ENCODE assay signal across 24 mouse cellular contexts in genomic region chr1:77932226-77932625, GRCm38 (mm10).
"Had no signal": no experiment of that assay in that cellular context is flagged by ENCODE, and none has a peak within 500 bp of the region (broad histone marks: within the 10 kb centered on the region; RNA-seq: fewer than 3 reads in every experiment).

No protein-coding gene starts in this region.

- H3K36me3 ChIP-seq: intestine, embryonic 15.5 days; kidney, embryonic 15.5 days; limb, embryonic 13.5 days; liver, embryonic 12.5 days; liver, embryonic 15.5 days; midbrain, embryonic 12.5 days; midbrain, embryonic 15.5 days; neural tube, embryonic 13.5 days; stomach, embryonic 15.5 days had no signal

- H3K4me1 ChIP-seq: intestine, embryonic 15.5 days; liver, embryonic 12.5 days; liver, embryonic 15.5 days; midbrain, embryonic 12.5 days; midbrain, embryonic 15.5 days; stomach, embryonic 15.5 days had no signal

- DNase-seq: kidney, adult 11 months; kidney, adult 8-10 months; kidney, postnatal 10 days; kidney, postnatal 36 days; layer of hippocampus, postnatal 36 days; liver; retina, postnatal 1 day; right cerebral cortex, postnatal 25 days; spleen, adult 18-20 months; thymus, adult 18-20 months; thymus, postnatal 14 days; thymus, postnatal 4 days had no signal

- ATAC-seq: intestine, embryonic 15.5 days; liver, embryonic 12.5 days; midbrain, embryonic 15.5 days had no signal

- H3K4me3 ChIP-seq: intestine, embryonic 15.5 days; kidney, embryonic 15.5 days; left cerebral cortex, adult 2 months; limb, embryonic 13.5 days; liver, embryonic 12.5 days; liver, embryonic 15.5 days; midbrain, embryonic 12.5 days; midbrain, embryonic 15.5 days; myocyte; neural tube, embryonic 13.5 days; stomach, embryonic 15.5 days had no signal

- H3K27ac ChIP-seq: intestine, embryonic 15.5 days; kidney, embryonic 15.5 days; left cerebral cortex, adult 2 months; limb, embryonic 13.5 days; liver, embryonic 12.5 days; liver, embryonic 15.5 days; macrophage; midbrain, embryonic 12.5 days; midbrain, embryonic 15.5 days; neural tube, embryonic 13.5 days; stomach, embryonic 15.5 days had no signal

- H3K9ac ChIP-seq: intestine, embryonic 15.5 days; kidney, embryonic 15.5 days; limb, embryonic 13.5 days; liver, embryonic 12.5 days; liver, embryonic 15.5 days; midbrain, embryonic 12.5 days; midbrain, embryonic 15.5 days; neural tube, embryonic 13.5 days; stomach, embryonic 15.5 days had no signal

- H3K27me3 ChIP-seq: intestine, embryonic 15.5 days; kidney, embryonic 15.5 days; limb, embryonic 13.5 days; liver, embryonic 12.5 days; liver, embryonic 15.5 days; midbrain, embryonic 12.5 days; midbrain, embryonic 15.5 days; neural tube, embryonic 13.5 days; stomach, embryonic 15.5 days had no signal

- H3K4me2 ChIP-seq: intestine, embryonic 15.5 days; kidney, embryonic 15.5 days; limb, embryonic 13.5 days; liver, embryonic 12.5 days; liver, embryonic 15.5 days; midbrain, embryonic 12.5 days; midbrain, embryonic 15.5 days; neural tube, embryonic 13.5 days; stomach, embryonic 15.5 days had no signal

- H3K9me3 ChIP-seq: intestine, embryonic 15.5 days; kidney, embryonic 15.5 days; liver, embryonic 12.5 days; liver, embryonic 15.5 days; midbrain, embryonic 12.5 days; midbrain, embryonic 15.5 days; neural tube, embryonic 13.5 days; stomach, embryonic 15.5 days had no signal
